Mouse (Mus musculus) megakaryocyte progenitor cell, adult 5-6 weeks (primary cell): ENCODE data around the gene Pbrm1. TPM values are rescaled to one million over a fixed set of nuclear protein-coding genes. Genes with fewer than 3 reads are reported as not detected.

Experiments used
- ATAC-seq: replicated peaks from 2 replicates; pipeline ENCODE4 v1.8.0; 2016; ENCODE audit warnings: mild to moderate bottlenecking, moderate TSS enrichment, inconsistent platforms; ENCODE audit not compliant: poor library complexity
- total RNA-seq, 2 experiments: library from RNA; stranded (forward) in 1 of 2; stranded (reverse) in 1 of 2; fragments of 157-497, 149-512 nt in 1 of 2; fragments of 200-1000 nt in 1 of 2; gene quantifications; 2 replicates each; pipeline versions ENCODE4 v1.2.3 to v1.2.4; 2015 to 2017

Pbrm1 gene
- total RNA-seq, 2 experiments from 2014 or later = 52.3 to 82.4 TPM

- ATAC-seq = no peak
These were observed 59.8 kb downstream of the Pbrm1 start for GRCm38 (mm10) chr14:31078597-31079208.

- ATAC-seq = no peak
These were observed 60.5 kb downstream of the Pbrm1 start for GRCm38 (mm10) chr14:31079313-31080028.

GRCm38 (mm10) chr14:31081147-31081546, 62.2 kb downstream of the Pbrm1 start:
- no peak for ATAC-seq

- no peak for ATAC-seq
These were observed 68.5 kb downstream of the Pbrm1 start for GRCm38 (mm10) chr14:31087433-31087832.

GRCm38 (mm10) chr14:31088515-31088914, 69.6 kb downstream of the Pbrm1 start:
- no peak for ATAC-seq

- no peak for ATAC-seq
These were observed 71.0 kb downstream of the Pbrm1 start for GRCm38 (mm10) chr14:31089918-31090317.

- no peak for ATAC-seq
These were observed 86.2 kb downstream of the Pbrm1 start for GRCm38 (mm10) chr14:31105156-31105555.

GRCm38 (mm10) chr14:31110613-31111012, 91.7 kb downstream of the Pbrm1 start:
- ATAC-seq = peak; percentile 96

GRCm38 (mm10) chr14:31112187-31112586, 93.2 kb downstream of the Pbrm1 start:
- no peak for ATAC-seq

GRCm38 (mm10) chr14:31114011-31114410, 95.1 kb downstream of the Pbrm1 start:
- 0 out of 2 replicates have a peak, but pooled peaks have one; percentile 42 for ATAC-seq

GRCm38 (mm10) chr14:31115522-31115921, 96.6 kb downstream of the Pbrm1 start:
- ATAC-seq = no peak

GRCm38 (mm10) chr14:31125106-31126075, 106.5 kb downstream of the Pbrm1 start:
- ATAC-seq = no peak

GRCm38 (mm10) chr14:31126826-31127225, 107.9 kb downstream of the Pbrm1 start:
- ATAC-seq = no peak

GRCm38 (mm10) chr14:31128101-31128825, 109.3 kb downstream of the Pbrm1 start:
- ATAC-seq = peak; percentile 21

GRCm38 (mm10) chr14:31128826-31129219, 109.9 kb downstream of the Pbrm1 start, which contains the start of gene Smim4:
Gene Smim4 (minus strand): TSS chr14:31128956.
- peak; percentile 79 for ATAC-seq

GRCm38 (mm10) chr14:31129326-31130235, 110.6 kb downstream of the Pbrm1 start:
- no peak for ATAC-seq

- peak; percentile 46 for ATAC-seq
These were observed 111.6 kb downstream of the Pbrm1 start, which contains the start of gene Nt5dc2 for GRCm38 (mm10) chr14:31130236-31131220. Gene Nt5dc2 (plus strand): TSS chr14:31131053.

- no peak for ATAC-seq
These were observed 112.4 kb downstream of the Pbrm1 start for GRCm38 (mm10) chr14:31131272-31131821.
